ENCODE assay signal across 22 mouse cellular contexts in genomic region chr3:107768104-107768989, GRCm38 (mm10). TPM values are rescaled to one million over a fixed set of nuclear protein-coding genes. Genes with fewer than 3 reads are reported as not detected.
DNase-seq lines count a peak whose midpoint lies in the region; ATAC-seq and TF ChIP-seq lines count a peak whose summit lies in the region.
"Had no signal": no experiment of that assay in that cellular context is flagged by ENCODE, and none has a peak within 500 bp of the region (broad histone marks: within the 10 kb centered on the region; RNA-seq: fewer than 3 reads in every experiment).

No protein-coding gene starts in this region.

- H3K9ac ChIP-seq in hindbrain, embryonic 16.5 days (ENCODE audit: low read depth, low read length) = no peak overlapping the region
- H3K9ac ChIP-seq in hindbrain, embryonic 12.5 days = no peak overlapping the region
- H3K9ac ChIP-seq in lung, embryonic 16.5 days (ENCODE audit: low read length) = no peak overlapping the region
- no peak overlapping the region for H3K9ac ChIP-seq in liver, postnatal 0 days (replicated peaks)
- no peak overlapping the region for H3K9ac ChIP-seq in neural tube, embryonic 15.5 days (replicated peaks)
- H3K9ac ChIP-seq: forebrain, embryonic 12.5 days; heart, embryonic 13.5 days; limb, embryonic 13.5 days; midbrain, embryonic 15.5 days had no signal

- no peak overlapping the region for H3K4me3 ChIP-seq in gastrocnemius, adult 2 months
- H3K4me3 ChIP-seq in hindbrain, embryonic 16.5 days (ENCODE audit: low read length) = no peak overlapping the region
- H3K4me3 ChIP-seq in hindbrain, embryonic 12.5 days = no peak overlapping the region
- H3K4me3 ChIP-seq in lung, embryonic 16.5 days (ENCODE audit: low read length) = no peak overlapping the region
- no peak overlapping the region for H3K4me3 ChIP-seq in liver, postnatal 0 days (ENCODE audit: low read depth, low read length)
- no peak overlapping the region for H3K4me3 ChIP-seq in neural tube, embryonic 15.5 days (replicated peaks)
- H3K4me3 ChIP-seq: forebrain, embryonic 12.5 days; heart, embryonic 13.5 days; limb, embryonic 13.5 days; midbrain, embryonic 15.5 days had no signal

- H3K36me3 ChIP-seq in hindbrain, embryonic 16.5 days (ENCODE audit: control insufficient read depth, insufficient read depth, low read length) = no peaks in the 10 kb centered on the region
- H3K36me3 ChIP-seq in hindbrain, embryonic 12.5 days = no peaks in the 10 kb centered on the region
- H3K36me3 ChIP-seq in lung, embryonic 16.5 days (ENCODE audit: control insufficient read depth, insufficient read depth, low read length) = no peaks in the 10 kb centered on the region
- no peaks in the 10 kb centered on the region for H3K36me3 ChIP-seq in liver, postnatal 0 days (replicated peaks; ENCODE audit: insufficient read depth, low read length)
- no peaks in the 10 kb centered on the region for H3K36me3 ChIP-seq in neural tube, embryonic 15.5 days
- H3K36me3 ChIP-seq: forebrain, embryonic 12.5 days; G1E; heart, embryonic 13.5 days; limb, embryonic 13.5 days; midbrain, embryonic 15.5 days had no signal

- ATAC-seq in hindbrain, embryonic 16.5 days = 0 out of 2 replicates have a peak, but pooled peaks have one; percentile 37
- ATAC-seq in hindbrain, embryonic 12.5 days (ENCODE audit: low FRiP score) = no peak
- ATAC-seq in lung, embryonic 16.5 days (ENCODE audit: low read depth) = peak; percentile 59
- no peak for ATAC-seq in liver, postnatal 0 days
- no peak for ATAC-seq in neural tube, embryonic 15.5 days (ENCODE audit: low FRiP score)
- ATAC-seq: inflammation-experienced regulatory T-cells, adult 6 months; lung, postnatal 0 days; midbrain, embryonic 15.5 days had no signal

- intact Hi-C loops in gastrocnemius, adult 2 months (cut with DNase I) = no loop called here
- intact Hi-C loops in gastrocnemius, postnatal 14 days (cut with DNase I; ENCODE audit: low total_unique reads) = no loop called here

- no peak overlapping the region for H3K4me2 ChIP-seq in hindbrain, embryonic 16.5 days (ENCODE audit: low read length)
- H3K4me2 ChIP-seq in hindbrain, embryonic 12.5 days (replicated peaks) = no peak overlapping the region
- no peak overlapping the region for H3K4me2 ChIP-seq in lung, embryonic 16.5 days (ENCODE audit: low read depth, low read length)
- no peak overlapping the region for H3K4me2 ChIP-seq in liver, postnatal 0 days (ENCODE audit: low read depth, low read length)
- H3K4me2 ChIP-seq in neural tube, embryonic 15.5 days = no peak overlapping the region
- H3K4me2 ChIP-seq: forebrain, embryonic 12.5 days; heart, embryonic 13.5 days; limb, embryonic 13.5 days; midbrain, embryonic 15.5 days had no signal

- H3K9me3 ChIP-seq in hindbrain, embryonic 16.5 days (ENCODE audit: control insufficient read depth, low read length) = no peaks in the 10 kb centered on the region
- no peaks in the 10 kb centered on the region for H3K9me3 ChIP-seq in hindbrain, embryonic 12.5 days (replicated peaks)
- H3K9me3 ChIP-seq in lung, embryonic 16.5 days (ENCODE audit: control insufficient read depth, low read length) = no peaks in the 10 kb centered on the region
- H3K9me3 ChIP-seq in liver, postnatal 0 days (ENCODE audit: low read length) = no peaks in the 10 kb centered on the region
- H3K9me3 ChIP-seq in neural tube, embryonic 15.5 days (replicated peaks) = no peaks in the 10 kb centered on the region
- H3K9me3 ChIP-seq: forebrain, embryonic 12.5 days; G1E; heart, embryonic 13.5 days; limb, embryonic 13.5 days; midbrain, embryonic 15.5 days had no signal

- DNase-seq in gastrocnemius, adult 2 months = no peak
- DNase-seq in gastrocnemius, postnatal 14 days = no peak
- no peak for DNase-seq in lung, postnatal 10 days
- DNase-seq in liver, postnatal 0 days = no peak
- DNase-seq: adrenal gland, postnatal 25 days; cerebellum, adult 11-12 months; cerebellum, postnatal 14 days; gastrocnemius, postnatal 10 days; right cerebral cortex, postnatal 14 days; spleen, adult 18-20 months; thymus, adult 2 months had no signal

- 64% methylated on average over 8 of the region's 8 CpGs for WGBS in hindbrain, embryonic 16.5 days
- WGBS in hindbrain, embryonic 12.5 days = 71% methylated on average over 8 of the region's 8 CpGs
- WGBS in lung, embryonic 16.5 days = 11% methylated on average over 8 of the region's 8 CpGs
- WGBS in liver, postnatal 0 days (ENCODE audit: insufficient replicate concordance) = 44% methylated on average over 8 of the region's 8 CpGs
- 69% methylated on average over 8 of the region's 8 CpGs for WGBS in neural tube, embryonic 15.5 days

- H3K27me3 ChIP-seq in hindbrain, embryonic 16.5 days (replicated peaks; ENCODE audit: control insufficient read depth, insufficient read depth, low read length) = no peaks in the 10 kb centered on the region
- H3K27me3 ChIP-seq in hindbrain, embryonic 12.5 days = peaks cover 7% of the 10 kb centered on the region; the same call in 1 of the 2 replicates
- no peaks in the 10 kb centered on the region; the same call in 1 of the 2 replicates for H3K27me3 ChIP-seq in lung, embryonic 16.5 days (ENCODE audit: control insufficient read depth, insufficient read depth, low read depth, low read length)
- H3K27me3 ChIP-seq in liver, postnatal 0 days (ENCODE audit: insufficient read depth, low read length) = no peaks in the 10 kb centered on the region
- no peaks in the 10 kb centered on the region for H3K27me3 ChIP-seq in neural tube, embryonic 15.5 days (replicated peaks)
- H3K27me3 ChIP-seq: heart, embryonic 13.5 days; midbrain, embryonic 15.5 days had no signal

- TF ChIP-seq CTCF in gastrocnemius, adult 2 months (IDR thresholded peaks at IDR 0.05) = no peak
- no peak for TF ChIP-seq CTCF in liver, postnatal 0 days (IDR thresholded peaks at IDR 0.05; ENCODE audit: low read depth)

- no peaks in the 10 kb centered on the region for H3K4me1 ChIP-seq in hindbrain, embryonic 16.5 days (ENCODE audit: control insufficient read depth, insufficient read depth, low read depth, low read length)
- H3K4me1 ChIP-seq in hindbrain, embryonic 12.5 days = no peaks in the 10 kb centered on the region
- H3K4me1 ChIP-seq in lung, embryonic 16.5 days (replicated peaks; ENCODE audit: control insufficient read depth, insufficient read depth, low read length) = peaks cover 37% of the 10 kb centered on the region
- H3K4me1 ChIP-seq in liver, postnatal 0 days (ENCODE audit: insufficient read depth) = peaks cover 37% of the 10 kb centered on the region
- H3K4me1 ChIP-seq in neural tube, embryonic 15.5 days = peaks cover 8% of the 10 kb centered on the region; the same call in 1 of the 2 replicates
- H3K4me1 ChIP-seq: forebrain, embryonic 12.5 days; midbrain, embryonic 15.5 days had no signal

- no peak for TF ChIP-seq EP300 in liver, postnatal 0 days (IDR thresholded peaks at IDR 0.05; ENCODE audit: low read depth)

- peak overlapping the region; percentile 39; the same call in 1 of the 2 replicates for H3K27ac ChIP-seq in gastrocnemius, adult 2 months
- H3K27ac ChIP-seq in hindbrain, embryonic 16.5 days (ENCODE audit: low read depth, low read length) = no peak overlapping the region
- H3K27ac ChIP-seq in hindbrain, embryonic 12.5 days = no peak overlapping the region
- H3K27ac ChIP-seq in lung, embryonic 16.5 days (ENCODE audit: low read length) = no peak overlapping the region
- H3K27ac ChIP-seq in liver, postnatal 0 days (ENCODE audit: low read depth) = 0 out of 2 replicates have a peak overlapping the region, but pooled peaks have one; percentile 1
- H3K27ac ChIP-seq in neural tube, embryonic 15.5 days (replicated peaks) = no peak overlapping the region
- H3K27ac ChIP-seq: forebrain, embryonic 12.5 days; heart, embryonic 13.5 days; limb, embryonic 13.5 days; midbrain, embryonic 15.5 days had no signal

RNA-seq across cellular contexts. Expression of gene Csf1, which starts 8.1 kb away (rescaled TPM):
- 1 to 10 TPM; 7.9 to 8.5 TPM for total RNA-seq in gastrocnemius, adult 2 months (2021)
- 10 to 100 TPM in 1 of 2 experiments, 1 to 10 TPM in 1; 7.9 to 10.9 TPM for total RNA-seq in gastrocnemius, postnatal 14 days (2021)
- polyA plus RNA-seq in hindbrain, embryonic 16.5 days (2015; fragmentation: Nextera tagmentation; extraction: Ambion mirVana) = 8.0 and 9.8 TPM in 2 replicates
- 8.8 and 9.2 TPM in 2 replicates for polyA plus RNA-seq in hindbrain, embryonic 12.5 days (2016; fragmentation: Nextera tagmentation; extraction: Ambion mirVana)
- 9.6 and 9.8 TPM in 2 replicates for polyA plus RNA-seq in lung, embryonic 16.5 days (2015; fragmentation: Nextera tagmentation; extraction: Ambion mirVana)
- 6.6 and 7.2 TPM in 2 replicates for polyA plus RNA-seq in liver, postnatal 0 days (2015; fragmentation: Nextera tagmentation; extraction: Ambion mirVana)
- 7.8 and 8.4 TPM in 2 replicates for polyA plus RNA-seq in neural tube, embryonic 15.5 days (2015; fragmentation: Nextera tagmentation; extraction: Ambion mirVana)

Comparison
In these comparisons a context has a peak if more than half of its experiments do, and no peak if none do; other contexts are left out.
1. ATAC-seq: peak in hindbrain, embryonic 16.5 days (single experiment) and lung, embryonic 16.5 days (single experiment); none in hindbrain, embryonic 12.5 days (single experiment), liver, postnatal 0 days (single experiment) and neural tube, embryonic 15.5 days (single experiment).
2. H3K27ac ChIP-seq: peak in gastrocnemius, adult 2 months (single experiment) and liver, postnatal 0 days (single experiment); none in hindbrain, embryonic 16.5 days (single experiment), hindbrain, embryonic 12.5 days (single experiment), lung, embryonic 16.5 days (single experiment) and neural tube, embryonic 15.5 days (single experiment).